Mouse (Mus musculus) A20 (cell line): ENCODE results near the gene D430019H16Rik.
A peak's percentile ranks its signal among the peaks of the same experiment; 100 is the strongest.

ENCODE experiments used
- DNase-seq: peaks from one replicate; pipeline ENCODE4 v3.0.0-alpha.2; 2011; ENCODE audit warnings: low read depth, low spot score

Gene D430019H16Rik

DNA sequence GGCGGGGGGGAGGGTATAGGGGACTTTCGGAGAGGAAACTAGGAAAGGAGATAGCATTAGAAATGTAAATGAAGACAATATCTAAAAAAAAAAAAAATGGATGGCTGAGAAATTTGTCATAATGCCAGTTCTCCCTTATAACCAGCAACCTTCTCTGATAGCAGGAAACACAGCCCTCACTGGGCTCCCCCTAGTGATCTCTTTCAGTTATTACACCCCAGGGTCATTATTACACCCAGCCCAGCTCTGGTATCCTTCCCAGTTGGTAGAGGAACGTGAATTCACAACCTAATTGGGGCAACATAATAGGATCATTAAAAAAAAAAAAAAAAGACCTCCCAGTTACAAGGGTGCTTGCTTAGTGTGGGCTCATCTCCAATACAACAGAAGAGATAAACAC is 29.8 kb downstream of the D430019H16Rik start:
- peak; percentile 45 for DNase-seq

DNA sequence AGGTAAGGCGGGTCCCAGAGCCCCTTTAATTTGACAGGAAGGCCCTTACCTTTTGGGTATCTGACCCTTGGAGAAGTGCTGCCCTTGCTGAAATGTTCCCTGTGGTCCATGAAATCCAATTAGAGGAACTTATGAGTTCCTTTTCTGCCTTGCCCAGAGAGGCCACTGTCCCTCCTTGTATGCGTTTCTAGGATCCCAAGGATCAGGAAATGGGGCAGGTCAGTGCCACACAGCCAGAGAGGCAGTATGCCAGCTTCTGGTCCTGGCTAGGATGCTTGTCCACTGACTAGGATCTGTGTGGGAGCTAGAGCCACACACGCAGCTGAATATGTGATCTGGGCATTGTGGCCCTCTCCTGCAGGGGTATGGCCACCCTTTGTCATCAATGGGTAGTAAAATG is 36.6 kb downstream of the D430019H16Rik start:
- DNase-seq: no peak

DNA sequence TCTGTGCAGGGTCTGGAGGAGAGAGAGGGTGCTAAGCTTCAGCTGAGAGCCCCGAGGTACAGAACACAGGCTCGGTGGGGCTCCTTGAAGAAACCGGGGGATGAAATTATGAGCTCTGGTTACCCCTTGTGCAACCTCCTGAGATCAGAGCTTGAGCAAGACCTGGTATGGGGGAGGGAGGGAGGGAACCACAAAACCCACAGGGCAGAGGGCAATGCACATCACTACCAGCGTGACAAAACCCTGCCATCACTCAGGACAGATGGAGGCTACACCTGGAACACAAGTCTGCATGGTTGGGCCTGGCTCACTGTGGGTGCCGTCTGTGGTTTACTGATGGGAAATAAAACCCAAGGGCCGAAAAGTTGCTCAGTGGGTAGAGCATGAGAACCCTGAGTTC is 37.1 kb downstream of the D430019H16Rik start:
- DNase-seq: no peak

DNA sequence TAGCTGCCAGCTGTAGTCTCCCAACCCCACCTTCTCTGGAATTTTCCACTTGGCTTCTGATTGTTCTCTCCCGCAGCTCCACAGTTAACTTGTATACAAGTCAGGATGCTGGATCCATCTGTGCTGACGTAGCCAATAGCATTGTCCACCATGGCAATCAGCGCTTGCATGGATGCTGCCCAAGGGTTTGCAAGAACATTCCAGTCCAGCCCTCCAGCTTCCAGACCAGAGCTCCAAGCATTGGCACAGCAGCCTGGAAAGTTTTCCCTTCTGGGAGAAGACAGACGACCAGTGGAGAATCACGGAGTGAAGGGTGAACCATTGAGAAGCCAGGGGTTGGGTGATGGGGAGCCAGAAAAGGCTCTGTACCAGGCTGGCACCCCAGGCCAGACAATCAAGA is 41.1 kb downstream of the D430019H16Rik start:
- no peak for DNase-seq

DNA sequence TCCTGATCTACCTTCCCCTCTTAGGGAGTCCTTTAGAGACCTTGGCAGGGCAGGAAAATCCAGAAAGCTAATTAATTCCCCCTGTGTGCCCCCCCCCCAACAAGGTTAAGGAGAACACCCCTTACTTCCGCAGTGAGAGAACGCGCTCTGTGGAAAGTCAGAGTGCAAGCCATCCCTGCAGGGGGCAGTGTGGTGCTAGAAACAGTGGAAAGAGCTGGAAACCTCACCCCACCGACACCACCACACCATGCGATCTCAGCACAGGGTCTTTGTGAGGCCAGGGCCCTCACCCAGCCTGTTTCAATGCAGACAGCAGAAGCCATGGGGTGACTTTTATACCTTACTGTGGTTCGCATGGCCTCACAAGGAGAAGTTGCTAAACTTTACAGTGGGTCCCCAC is 44.2 kb downstream of the D430019H16Rik start:
- peak; percentile 68 for DNase-seq

DNA sequence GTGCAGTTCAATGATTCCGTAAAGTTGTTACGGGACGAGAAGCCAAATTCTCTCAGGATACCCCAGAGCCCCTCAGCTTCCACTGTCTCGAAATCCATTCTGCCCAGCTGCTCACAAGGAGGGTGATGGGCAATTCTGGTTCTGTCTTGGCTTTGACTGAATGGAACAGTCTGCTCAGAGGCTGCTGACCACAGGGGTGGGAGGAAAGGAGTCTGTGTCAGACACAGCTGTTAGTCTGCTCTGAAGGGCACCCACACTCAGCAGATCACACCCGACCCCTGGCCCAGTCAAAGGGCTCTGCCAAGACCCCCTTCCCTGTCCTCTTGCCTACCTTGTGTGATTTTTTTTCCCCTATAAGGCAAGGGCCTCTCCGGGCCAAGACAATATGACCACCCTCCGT is 44.8 kb downstream of the D430019H16Rik start:
- DNase-seq: no peak

DNA sequence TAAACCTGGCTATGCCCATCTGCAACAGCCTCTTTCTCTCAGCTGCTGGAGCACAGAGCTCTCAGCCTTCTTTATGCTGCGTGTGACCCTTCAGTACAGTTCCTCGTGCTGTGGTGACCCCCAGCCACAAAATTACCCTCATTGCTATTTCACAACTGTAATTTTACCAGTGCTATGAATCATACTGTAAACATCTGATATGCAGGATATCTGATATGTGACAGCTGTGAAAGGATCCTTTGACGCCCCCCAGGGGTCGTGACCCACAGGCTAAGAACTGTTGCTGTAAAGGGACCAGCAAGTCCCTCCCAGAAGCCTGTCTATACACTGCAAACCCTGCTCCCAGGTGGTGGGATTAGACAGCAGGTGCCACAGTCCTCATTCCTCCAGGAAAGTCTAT is 45.2 kb downstream of the D430019H16Rik start:
- DNase-seq: no peak

DNA sequence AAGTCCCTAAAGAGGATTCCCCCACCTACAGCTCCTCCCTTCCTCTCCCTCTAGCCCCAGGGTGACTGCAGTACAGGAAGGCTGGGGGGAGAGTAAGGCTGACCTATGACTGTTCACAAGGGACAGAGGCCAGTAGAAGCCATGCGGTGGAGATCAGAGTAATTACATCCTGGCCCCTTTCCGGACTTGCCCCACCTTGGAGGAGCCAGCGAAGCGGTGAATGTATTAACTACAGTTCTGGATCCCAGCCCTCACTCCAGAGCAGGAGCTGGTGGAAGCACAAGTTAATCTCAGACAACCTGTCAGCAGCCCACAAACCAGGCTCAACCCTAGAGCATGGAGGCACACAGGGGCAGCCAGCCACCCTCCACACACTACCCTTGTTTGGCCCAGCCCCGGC is 47.3 kb downstream of the D430019H16Rik start:
- no peak for DNase-seq

DNA sequence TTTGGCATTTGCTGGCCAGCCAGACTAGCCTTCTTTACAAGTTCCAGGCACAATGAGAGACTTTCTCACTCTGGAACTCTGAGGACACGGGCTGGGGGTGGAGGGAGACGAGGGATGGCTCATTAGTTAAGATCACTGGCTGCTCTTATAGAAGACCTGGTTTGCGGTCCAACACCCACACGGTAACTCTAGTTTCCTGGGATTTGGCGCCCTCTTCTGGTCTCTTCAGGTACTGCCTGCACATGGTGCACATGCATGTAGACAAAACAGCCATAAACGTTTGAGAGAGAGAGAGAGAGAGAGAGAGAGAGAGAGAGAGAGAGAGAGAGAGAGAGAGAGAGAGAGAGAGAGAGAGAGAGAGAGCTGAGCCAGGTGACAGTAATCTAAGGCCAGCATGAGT is 51.1 kb downstream of the D430019H16Rik start:
- peak; percentile 45 for DNase-seq

DNA sequence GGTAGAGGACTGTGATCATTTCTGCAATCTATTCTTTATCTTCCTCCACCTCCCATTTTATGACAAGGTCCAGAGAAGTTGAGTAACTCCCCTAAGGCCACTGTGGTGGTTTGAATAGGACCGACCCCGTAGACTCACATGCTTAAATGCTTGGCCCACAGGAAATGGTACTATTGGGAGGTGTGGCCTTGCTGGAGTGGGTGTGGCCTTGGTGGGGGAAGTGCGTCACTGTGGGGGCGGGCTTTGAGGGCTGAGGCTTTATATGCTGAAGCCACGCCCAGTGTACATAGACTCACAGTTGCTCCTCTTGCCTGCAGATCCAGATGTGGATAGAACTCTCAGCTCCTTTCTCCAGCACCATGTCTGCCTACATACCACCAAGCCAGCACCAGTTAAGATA is 57.5 kb downstream of the D430019H16Rik start:
- DNase-seq: peak; percentile 12

DNA sequence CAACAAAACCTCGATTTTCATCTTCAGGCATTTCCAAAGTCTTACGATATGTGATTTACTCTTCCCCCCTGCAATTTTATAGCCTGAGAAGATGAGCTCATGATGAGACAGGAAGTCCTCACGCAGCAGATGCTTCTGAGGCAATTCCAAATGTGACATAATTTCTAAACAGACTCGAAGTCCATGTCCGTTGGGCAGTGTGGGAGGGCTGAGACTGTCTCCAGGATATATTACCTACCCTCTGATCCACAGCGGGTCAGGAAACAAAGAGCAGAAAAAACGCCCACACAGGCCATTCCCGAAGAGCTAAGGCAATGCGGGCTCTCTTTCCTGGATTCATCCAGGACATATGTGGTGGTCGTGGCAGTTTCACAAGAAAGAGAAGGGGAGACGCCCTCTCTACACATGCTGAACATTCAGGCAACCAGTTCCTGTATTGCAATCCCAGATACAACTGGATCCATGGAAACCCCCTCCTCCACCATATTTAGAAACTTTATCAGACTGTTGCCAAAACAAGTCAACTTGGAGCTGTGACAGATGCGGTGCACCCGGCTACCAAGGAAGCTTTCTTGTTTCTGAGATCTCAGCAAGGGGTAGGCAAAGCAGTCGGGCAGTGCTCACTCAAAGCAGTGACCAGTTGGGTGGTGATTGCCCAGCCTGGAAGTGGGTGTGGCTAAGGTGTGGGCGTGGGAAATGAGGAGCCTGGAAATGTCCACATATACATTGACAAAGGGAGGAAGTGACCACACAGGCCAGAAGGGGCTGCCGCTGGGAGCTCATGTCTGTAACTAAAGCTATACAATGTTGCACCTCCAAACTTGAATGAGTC is 58.2 kb downstream of the D430019H16Rik start:
- no peak for DNase-seq

DNA sequence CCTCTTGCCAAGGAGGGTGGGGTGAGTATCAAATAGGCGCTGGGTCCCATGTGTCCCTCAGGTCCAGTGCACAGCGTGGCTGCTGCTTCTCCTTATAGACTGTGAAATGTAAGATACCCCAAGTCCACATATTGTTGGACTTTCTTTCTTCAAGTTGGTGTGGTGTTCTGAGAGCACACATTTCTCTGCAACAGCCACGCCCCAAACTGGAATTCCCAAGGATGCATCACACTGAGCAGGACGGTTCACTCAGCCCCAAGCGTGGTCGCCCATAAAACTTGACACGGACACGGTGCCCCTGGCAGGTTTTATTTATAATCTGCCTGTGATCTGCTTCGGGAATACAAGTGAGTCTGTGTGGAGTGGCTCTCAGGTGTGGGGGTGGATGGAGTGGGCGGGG is 60.5 kb downstream of the D430019H16Rik start:
- no peak for DNase-seq

DNA sequence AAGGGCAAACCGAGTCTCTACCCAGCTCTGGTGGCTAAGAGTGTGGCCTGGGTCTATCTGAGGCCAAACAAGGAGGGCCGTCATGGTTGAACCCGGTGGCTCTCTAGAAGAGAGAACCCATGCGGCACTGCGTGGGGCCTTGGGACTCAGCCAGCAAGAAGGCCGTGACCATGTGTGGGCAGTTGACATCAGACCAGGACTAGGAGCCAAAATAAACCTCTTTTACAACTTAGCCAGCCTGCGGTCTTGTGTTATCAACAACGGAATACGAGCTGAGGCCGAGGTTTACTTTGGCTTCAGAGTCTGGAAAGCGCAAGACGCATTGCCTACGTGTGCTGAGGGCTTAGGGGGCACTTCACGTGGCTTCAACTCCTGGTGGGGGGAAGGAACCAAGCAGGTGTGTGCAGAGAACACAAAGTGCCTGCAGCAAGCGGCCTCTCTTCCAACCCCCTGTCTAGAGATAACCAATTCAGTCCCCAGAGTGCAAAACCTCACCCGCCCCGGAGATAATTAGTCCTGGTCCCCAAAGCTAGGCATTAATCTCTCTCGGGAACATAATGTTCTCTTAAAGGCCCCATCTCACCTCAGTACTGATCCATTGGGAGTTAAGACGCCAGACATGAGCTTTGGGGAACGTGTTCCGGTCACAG is 63.5 kb downstream of the D430019H16Rik start:
- no peak for DNase-seq

DNA sequence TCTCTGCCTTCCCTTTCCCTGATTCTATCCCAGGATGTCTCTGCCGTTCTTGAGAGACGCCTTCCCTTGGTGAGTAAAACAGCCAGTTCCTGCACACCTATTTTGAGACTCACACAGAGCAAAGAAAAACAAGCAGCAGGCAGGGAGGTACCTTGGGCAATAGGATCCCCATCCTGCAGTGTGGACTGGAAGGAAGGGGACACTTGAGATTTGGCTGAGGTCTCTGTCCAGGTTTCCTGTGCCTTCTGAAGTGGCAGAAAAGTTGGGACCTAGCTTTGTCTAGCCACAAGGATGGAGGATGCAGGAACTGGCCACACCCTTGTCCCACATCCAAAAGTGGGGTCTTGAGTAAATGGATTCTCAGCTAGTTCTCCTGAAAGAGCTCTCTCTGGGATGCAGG is 66.2 kb downstream of the D430019H16Rik start:
- no peak for DNase-seq

DNA sequence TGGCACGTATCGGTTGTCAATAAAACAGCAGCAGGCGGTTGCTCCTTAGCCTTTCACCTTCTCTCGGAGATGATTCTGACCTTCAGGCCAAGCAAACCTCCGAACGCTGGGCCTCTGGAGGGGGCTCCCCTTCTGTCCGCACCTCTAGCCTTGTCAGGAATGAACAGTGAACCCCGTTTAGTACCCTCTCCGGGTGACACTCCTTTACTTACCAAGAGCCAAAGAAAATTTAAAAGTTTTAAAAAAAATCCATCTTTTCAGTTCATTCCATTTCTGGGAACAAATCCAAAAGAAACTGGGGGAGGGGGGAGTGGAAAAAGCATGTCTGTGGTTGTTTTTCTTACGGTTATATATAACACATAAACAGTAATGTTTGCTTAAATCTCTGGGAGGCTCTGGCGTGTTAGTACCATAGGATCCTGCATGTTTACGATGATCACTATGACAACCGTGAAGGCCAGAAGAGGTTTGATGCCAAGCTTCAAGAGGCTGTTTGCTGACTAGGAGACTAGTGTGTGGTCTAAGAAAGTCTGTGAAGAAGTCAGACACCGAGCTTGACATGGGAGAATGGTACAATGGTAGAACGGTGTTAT is 67.6 kb downstream of the D430019H16Rik start:
- DNase-seq: no peak

DNA sequence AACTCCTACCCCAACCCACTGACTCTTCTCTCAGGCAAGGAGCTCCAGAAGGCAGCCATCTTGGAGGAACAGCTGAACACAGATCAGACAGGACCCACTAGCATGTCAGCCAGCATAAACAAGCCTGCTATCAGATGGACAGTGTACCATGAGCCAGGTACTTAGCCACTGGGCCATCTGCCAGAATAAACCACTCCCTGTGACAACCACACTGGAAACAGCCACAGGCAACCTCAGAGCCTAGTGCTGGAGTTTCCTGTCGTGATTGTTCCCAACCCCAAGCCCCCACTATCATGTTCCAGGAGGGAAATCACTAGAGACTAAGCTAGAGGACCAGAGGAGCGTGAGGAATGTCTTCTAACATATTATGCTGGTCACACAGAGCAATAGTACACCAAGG is 70.1 kb downstream of the D430019H16Rik start:
- no peak for DNase-seq

DNA sequence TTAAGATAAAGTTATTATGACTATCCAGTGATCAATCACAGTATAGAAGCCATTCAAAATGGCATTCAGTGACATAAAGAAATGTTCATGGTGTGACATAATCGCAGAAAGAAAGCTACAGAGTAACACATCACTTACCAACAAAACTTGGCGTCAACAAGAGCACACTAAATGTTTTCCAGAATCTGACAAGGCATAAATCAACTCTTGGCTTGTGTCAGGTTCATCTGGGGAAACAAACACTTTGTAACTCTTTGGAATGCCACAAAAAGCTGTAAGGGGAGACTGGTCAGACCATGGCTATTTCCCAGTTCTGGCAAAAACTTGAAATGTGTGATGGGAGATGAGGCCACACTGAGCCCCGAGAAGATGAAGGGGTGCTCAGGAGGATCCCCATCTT is 72.5 kb downstream of the D430019H16Rik start:
- DNase-seq: no peak

DNA sequence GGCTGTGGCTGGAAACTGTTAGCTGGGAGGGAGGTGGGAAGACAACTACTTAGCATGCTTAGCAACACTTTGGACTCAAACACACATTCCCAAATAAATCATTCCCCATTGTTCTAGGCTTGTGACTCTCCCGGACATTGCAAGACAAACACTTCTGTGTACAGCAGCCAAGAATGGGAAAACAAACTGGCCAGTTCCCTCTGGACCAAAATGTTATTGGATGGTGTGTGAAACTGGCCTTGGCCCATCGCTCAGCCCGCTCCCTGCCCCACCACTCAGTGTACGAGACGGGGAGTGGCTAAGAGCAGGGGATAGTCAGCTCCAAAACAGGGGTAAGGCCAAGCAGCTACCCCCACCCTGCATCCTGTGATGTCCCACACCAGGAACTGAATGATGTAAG is 73.2 kb downstream of the D430019H16Rik start:
- DNase-seq: no peak

DNA sequence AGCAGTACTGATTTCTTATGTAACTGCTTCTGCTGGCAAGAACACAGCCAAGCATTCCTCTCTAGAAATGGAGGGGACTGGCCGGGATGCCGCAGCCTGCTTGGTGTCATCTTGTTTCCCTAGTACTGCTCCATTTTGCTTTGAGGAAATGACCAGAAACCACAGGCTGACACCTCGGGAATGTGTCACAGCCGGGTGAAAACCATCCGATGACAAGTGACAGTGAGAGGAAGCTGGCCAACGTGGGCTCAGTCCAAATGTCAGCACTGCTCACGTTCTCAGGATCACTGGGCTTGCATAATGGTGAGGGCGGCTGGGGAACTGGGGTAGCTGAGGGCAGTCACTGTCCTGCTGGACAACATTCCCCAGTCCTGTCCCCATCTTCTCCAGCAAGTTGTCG is 75.9 kb downstream of the D430019H16Rik start:
- no peak for DNase-seq

DNA sequence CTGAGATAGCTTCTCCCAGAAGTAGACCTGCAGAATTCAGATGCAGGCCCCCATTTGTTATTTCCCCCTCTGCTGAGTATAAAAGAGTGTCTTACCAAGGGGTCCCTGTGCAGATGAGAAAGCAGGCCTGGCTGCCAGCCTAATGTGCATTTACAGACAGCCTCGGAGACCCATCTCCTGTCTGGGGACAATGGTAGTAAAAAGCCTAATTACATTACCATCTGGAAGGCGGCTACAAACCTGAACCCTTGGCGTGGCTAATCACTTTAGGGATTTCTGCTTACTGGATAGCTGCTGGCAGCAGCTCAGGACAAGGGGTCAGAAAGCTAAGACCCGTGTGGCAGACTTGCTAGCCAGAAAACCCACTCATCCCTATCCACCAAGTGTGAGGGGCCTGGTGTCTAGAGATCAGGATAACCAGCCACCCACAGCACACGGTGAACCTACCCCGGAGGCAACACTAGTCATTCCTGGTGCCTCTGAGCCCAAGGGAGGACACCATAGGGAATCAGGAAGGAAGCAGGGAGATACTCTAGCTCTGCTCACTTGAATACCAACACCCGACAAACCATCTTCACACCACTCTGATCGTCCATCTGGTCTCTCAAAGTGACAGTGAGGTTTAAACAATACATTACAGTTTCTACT is 78.2 kb downstream of the D430019H16Rik start:
- DNase-seq: no peak

DNA sequence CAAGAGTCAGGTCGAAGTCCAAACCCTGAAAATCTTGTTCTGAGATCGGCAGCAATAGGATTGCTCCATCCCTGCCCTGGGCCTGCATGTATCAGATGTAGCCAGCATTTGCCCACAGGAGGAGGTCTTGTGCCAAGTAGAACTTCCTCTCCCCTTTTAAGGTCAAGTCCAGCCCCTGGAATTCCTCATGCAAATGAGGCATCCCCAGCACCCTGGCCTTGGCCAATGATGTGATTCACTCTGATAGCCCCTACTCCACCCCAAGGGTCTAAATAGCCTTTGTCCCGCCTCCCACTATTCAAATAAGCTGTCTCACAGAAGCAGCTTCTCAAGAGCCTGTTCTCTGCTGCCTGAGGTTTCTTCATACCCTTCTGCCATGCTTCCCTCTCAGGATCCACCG is 81.2 kb downstream of the D430019H16Rik start:
- DNase-seq: no peak

DNA sequence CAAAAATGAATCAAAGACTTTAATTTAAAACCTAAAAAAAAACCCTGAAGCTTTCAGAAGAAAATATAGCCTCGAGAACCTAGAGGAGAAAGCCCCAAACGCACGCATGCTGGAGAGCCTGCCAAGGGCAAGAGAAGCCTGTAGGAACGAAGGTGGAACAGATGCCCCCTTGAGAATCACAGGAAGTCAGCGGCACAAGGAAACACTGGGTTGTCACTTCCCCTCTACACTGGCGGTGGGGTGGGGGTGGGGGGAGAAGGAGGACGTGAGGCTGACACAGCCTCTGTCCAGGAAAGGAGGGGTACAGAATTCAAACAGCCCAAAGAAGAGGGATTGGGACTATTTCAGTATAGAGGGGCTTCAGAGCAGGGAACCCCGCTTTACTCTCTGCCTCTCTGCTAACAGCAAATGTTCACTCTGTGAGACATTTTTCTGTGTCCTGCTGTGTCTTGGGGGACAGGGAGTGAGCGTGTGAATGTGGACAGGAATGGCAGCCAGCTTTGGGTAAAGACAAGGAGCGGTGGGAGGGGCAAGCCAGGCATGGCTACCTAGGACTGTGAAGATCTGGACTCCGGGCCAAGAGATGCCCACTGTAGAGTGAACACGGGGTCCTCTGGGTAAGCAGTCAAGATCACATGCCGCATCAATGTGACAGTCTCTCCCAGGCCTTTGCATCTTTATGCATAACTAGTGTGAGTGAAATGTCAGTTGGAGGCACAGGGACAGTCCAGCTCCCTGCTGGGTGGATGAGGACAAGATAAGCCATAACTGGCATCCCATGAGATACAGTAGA is 82.5 kb downstream of the D430019H16Rik start:
- DNase-seq: no peak
